Mouse (Mus musculus) adrenal gland, postnatal 10 days (tissue): ENCODE measurements around the gene Me3. TPM values are rescaled to one million over a fixed set of nuclear protein-coding genes. Genes with fewer than 3 reads are reported as not detected.
A peak's percentile ranks its signal among the peaks of the same experiment; 100 is the strongest.

ENCODE experiments used
- DNase-seq: peaks from one replicate; pipeline ENCODE4 v3.0.0; 2021; ENCODE audit warnings: mixed read lengths
- total RNA-seq, 2 experiments: library from RNA; stranded (reverse); gene quantifications; 2 replicates each; pipeline ENCODE4 v1.2.3; 2021

Me3 gene
- total RNA-seq, 2 experiments from 2014 or later = 22.6 to 32.4 TPM

DNA sequence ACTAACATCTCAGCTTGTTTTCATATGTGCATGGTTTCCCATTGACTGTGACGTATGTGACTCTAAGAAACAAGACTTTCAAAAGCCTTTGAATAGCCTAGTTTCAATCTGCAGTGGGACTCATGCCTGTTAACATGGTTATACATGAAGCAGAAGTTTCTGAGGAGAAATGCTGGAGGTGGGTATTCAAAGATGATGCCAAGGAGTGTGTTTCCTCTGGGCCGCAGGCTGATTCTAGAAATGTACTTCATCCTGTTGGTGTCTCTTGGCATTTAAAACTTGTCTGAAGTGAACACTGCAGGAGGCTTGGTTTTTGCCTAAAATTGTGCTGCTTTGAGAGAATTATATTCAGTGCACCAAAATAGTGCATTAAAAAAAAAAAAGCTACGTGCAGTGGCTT is 34.2 kb downstream of the Me3 start:
- no peak for DNase-seq

- no peak for DNase-seq
These were observed 35.4 kb downstream of the Me3 start for GRCm38 (mm10) chr7:89667570-89667969.

DNA sequence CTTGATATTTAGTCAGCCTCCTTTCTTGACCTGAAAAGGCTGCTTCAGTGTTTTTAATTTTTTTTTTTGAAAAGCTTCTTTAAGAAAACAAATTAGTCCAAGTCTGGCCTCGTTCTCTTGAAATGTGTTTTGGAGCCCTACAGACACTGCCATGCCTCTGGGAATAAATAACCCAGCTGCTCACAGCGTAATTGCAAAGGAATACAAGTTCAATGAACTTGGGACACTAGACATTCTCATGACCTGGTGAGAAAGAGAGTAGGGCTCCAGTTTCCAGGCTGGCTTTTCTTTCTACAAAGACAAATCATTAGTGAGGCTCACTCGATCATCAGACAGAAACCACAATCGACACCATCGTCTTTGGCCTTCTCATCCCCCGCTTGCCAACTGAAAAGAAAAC is 37.3 kb downstream of the Me3 start:
- DNase-seq = no peak

- DNase-seq = peak; percentile 41
These were observed 39.1 kb downstream of the Me3 start for GRCm38 (mm10) chr7:89671104-89671831.

DNA sequence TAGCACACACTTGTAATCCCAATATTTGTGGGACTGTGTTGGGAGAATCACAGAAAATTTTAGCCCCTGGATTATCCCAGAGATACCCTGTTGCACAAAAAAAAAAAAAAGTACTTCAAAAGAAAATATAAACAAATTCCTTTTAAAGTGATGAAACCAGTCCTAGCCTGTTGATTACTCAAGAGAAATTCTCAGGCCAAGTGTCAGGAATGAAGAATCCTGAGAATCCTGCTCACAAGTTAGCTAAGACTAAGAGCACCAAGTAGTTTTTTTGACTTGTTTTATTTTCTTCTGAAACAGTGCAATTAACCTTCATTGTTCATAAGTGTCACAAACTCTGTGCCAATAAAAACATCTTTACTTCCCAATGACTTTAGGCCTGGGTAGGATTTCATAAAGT is 44.0 kb downstream of the Me3 start:
- no peak for DNase-seq

DNA sequence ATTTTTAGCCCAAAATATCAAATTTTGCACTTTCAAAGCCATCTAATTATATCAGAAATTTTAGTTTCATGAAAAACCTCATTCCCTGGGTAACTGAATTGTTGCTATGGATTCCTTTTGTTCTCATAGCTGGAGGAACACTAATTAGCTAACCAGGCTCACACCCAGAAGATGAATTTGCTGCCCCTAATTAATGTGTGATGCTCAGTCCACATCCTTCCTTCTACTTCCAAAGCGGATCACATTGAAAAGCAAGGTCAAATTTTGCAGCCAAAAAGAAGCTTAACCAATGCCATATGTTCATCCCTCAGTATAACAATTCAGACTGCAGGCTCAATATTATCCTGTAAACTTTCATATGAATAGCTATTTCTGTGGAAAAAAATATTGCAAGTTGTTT is 45.7 kb downstream of the Me3 start:
- DNase-seq = no peak

DNA sequence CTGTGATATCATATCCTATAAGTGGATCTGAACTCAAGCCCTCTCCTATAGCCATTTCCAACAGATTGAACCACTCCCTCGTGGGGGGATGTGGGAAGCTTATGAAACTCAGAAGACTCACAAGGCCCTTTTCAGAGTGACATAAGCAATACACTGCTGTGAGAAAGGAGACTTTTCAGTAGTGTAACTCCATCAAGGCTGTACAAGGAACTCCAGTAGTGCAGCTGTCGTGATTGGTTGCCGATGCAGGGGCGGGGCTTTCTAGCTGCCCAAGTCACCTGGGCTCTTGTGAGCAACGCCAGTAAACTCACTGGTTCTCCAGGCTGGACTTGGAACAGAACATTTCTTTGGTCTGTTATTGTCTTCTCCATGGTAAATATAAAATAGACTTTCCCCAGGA is 46.5 kb downstream of the Me3 start:
- no peak for DNase-seq

- no peak for DNase-seq
These were observed 46.9 kb downstream of the Me3 start for GRCm38 (mm10) chr7:89679139-89679538.

GRCm38 (mm10) chr7:89679621-89680140 is 47.5 kb downstream of the Me3 start:
- DNase-seq = no peak

- DNase-seq = no peak
These were observed 48.7 kb downstream of the Me3 start for GRCm38 (mm10) chr7:89680891-89681290.

GRCm38 (mm10) chr7:89681666-89682470 is 49.7 kb downstream of the Me3 start:
- DNase-seq = no peak

- peak; percentile 24 for DNase-seq
These were observed 66.0 kb downstream of the Me3 start for GRCm38 (mm10) chr7:89698186-89698585.

DNA sequence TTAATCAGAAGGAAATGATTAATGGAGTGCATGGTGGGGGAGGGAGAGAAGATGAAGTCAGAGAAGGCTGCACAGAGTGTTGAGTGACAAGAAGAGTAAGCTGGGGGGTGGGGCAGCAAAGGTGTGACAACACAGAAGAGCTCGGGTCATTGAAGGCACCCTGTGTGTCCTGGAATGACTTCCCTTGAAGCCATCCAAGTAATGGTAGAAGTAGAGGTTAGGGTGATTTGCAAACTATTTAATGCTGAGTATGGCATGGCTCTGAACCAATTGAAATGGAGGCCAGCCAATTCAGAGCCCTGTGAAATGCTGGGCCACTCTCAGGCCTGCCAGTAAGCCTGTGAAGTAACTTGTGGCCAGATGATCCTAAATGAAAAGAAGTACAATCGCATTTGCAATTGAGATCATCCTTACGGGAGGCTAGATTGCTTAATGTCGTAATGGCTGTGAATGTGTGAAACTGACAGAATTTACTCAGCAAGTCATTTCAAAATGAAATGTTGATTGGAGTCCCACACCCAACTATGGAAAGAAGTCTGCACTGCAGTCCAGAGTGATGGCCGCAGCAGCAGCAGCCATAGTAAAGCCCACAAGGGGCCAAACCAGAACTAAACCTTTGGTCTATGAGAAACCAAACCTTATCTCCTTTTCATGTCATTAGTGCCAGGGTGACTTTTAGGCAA is 67.6 kb downstream of the Me3 start:
- peak; percentile 66 for DNase-seq

DNA sequence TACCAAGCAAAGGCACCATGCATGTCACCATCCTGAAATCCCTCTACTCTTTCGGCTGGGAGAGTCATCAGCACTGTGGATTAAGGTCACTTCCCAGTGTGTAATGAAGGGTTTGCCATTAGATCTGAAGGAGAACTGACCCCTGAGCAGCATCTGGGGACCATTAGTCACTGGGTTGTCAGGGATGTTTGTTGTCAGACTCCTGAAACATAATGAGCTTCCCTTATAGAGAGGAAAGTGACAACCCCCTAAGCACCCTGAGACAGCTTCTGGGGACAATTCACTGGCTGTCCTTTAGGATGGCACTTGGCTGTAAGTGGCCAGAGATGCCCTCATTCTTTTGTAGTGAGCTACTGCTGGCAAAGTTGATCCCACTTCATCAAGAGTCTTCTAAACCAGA is 68.3 kb downstream of the Me3 start:
- DNase-seq = no peak

DNA sequence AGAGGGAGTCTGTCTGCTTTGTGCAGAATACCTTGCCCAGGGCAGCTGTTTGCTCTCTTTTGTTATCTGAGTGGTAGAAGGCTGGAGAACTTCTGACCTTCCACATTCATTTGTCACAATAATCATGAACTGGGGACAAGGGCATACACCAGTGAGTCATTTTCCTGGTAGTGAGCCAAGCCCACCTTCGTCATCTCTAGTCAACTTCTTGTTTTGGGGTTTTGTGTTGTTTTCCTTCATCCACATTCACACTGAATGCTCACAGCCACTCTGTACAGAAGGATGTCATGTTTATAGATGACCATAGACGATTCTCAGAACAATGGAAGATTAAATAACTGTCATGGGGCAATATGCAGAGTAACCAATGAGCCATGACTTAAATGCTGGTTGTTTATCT is 78.6 kb downstream of the Me3 start:
- peak; percentile 64 for DNase-seq

GRCm38 (mm10) chr7:89713059-89713458 is 80.9 kb downstream of the Me3 start:
- no peak for DNase-seq

- no peak for DNase-seq
These were observed 84.0 kb downstream of the Me3 start for GRCm38 (mm10) chr7:89716226-89716625.

GRCm38 (mm10) chr7:89717521-89717920 is 85.3 kb downstream of the Me3 start:
- no peak for DNase-seq

- DNase-seq = no peak
These were observed 86.1 kb downstream of the Me3 start for GRCm38 (mm10) chr7:89718264-89718663.

DNA sequence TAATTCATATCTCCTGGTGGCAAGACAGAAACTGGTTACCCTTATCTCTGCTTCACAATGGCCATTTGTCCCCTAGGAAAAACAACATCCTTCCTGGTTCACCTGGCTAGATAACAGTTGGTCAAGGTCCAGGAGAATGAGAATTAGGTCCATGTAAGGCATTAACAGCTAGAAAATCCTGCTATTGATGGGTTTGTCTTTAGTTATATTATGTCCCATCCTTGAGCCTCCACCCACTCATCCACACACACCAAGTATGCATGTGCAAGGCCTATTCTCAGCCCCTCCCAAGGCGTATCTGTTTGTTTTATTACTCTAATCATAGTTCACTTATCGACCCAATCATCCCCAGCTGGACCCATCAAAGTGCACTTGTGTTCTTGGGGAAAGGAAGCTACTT is 88.1 kb downstream of the Me3 start:
- DNase-seq = no peak

DNA sequence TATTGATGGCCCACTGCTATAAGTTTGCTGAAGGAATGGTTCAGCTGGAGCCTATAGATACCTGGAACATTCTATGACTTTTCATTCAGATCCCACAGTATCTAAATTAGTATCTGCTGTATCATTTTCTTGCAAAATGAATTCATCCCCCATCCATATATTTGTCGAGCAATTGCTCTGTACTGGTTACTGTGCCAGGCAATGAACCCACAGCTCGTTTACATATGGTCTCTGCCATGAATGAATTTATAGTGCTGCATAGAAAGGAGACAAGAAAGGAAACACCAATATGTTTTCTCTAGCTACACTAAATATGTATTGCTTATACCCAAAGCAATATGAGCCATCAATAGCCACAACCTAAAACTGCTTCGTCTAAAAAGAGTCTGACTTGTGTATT is 94.5 kb downstream of the Me3 start:
- no peak for DNase-seq

- no peak for DNase-seq
These were observed 95.4 kb downstream of the Me3 start for GRCm38 (mm10) chr7:89727615-89728014.

GRCm38 (mm10) chr7:89728393-89728792 is 96.2 kb downstream of the Me3 start:
- DNase-seq = no peak
